Mouse (Mus musculus) lung, postnatal 0 days (tissue): ENCODE data around the gene Gm17482.

ENCODE experiments used
- CTCF ChIP-seq: IDR thresholded peaks from 2 replicates; pipeline ENCODE4 v1.5.1; 2016; ENCODE audit warnings: antibody characterized with exemption, mild to moderate bottlenecking
- EP300 ChIP-seq: IDR thresholded peaks from 2 replicates; pipeline ENCODE4 v1.6.1; 2016; ENCODE audit warnings: antibody characterized with exemption, mild to moderate bottlenecking, control low read depth

GRCm38 (mm10) chr6:115273346-115273745 is 46.2 kb downstream of the Gm17482 start:
- no peak for TF ChIP-seq EP300
- TF ChIP-seq CTCF: no peak
